Mouse (Mus musculus) midbrain, embryonic 11.5 days (tissue): ENCODE results near the gene Ppp3ca. TPM values are rescaled to one million over a fixed set of nuclear protein-coding genes. Genes with fewer than 3 reads are reported as not detected.

ENCODE experiments used
- ATAC-seq: fragments of 200-750 bp; cut with Nextera tagmentation; 2 replicates; pipeline ENCODE4 v1.8.0; 2017; ENCODE audit warnings: moderate TSS enrichment, moderate library complexity; ENCODE audit not compliant: low FRiP score
- DNase-seq: peaks from one replicate; pipeline ENCODE4 v3.0.0; 2015; ENCODE audit warnings: low spot score; ENCODE audit errors: missing footprints
- H3K27ac ChIP-seq: fragments of 300-500 bp; sonication (generic); 2 replicates; pipeline ENCODE4 v1.5.1; 2014; ENCODE audit warnings: low read depth, low read length
- H3K27me3 ChIP-seq: fragments of 300-500 bp; sonication (generic); 2 replicates; pipeline ENCODE4 v1.6.1; 2014; ENCODE audit warnings: mild to moderate bottlenecking, low read length, moderate library complexity, mixed read lengths; ENCODE audit not compliant: control insufficient read depth, insufficient read depth
- H3K36me3 ChIP-seq: fragments of 300-500 bp; sonication (generic); 2 replicates; pipeline ENCODE4 v1.6.1; 2014; ENCODE audit warnings: mild to moderate bottlenecking, low read length, moderate library complexity, mixed read lengths; ENCODE audit not compliant: control insufficient read depth, insufficient read depth
- H3K4me1 ChIP-seq: fragments of 300-500 bp; sonication (generic); 2 replicates; pipeline ENCODE4 v1.6.1; 2014; ENCODE audit warnings: low read length; ENCODE audit not compliant: control insufficient read depth, insufficient read depth
- H3K4me2 ChIP-seq: fragments of 300-500 bp; sonication (generic); 2 replicates; pipeline ENCODE4 v1.6.1; 2014; ENCODE audit warnings: mild to moderate bottlenecking, moderate library complexity
- H3K4me3 ChIP-seq: fragments of 300-500 bp; sonication (generic); 2 replicates; pipeline ENCODE4 v1.5.1; 2014; ENCODE audit warnings: low read depth, low read length
- H3K9ac ChIP-seq: fragments of 300-500 bp; sonication (generic); 2 replicates; pipeline ENCODE4 v1.6.1; 2014; ENCODE audit warnings: low read length
- H3K9me3 ChIP-seq: fragments of 300-500 bp; sonication (generic); 2 replicates; pipeline ENCODE4 v1.6.1; 2016; ENCODE audit warnings: low read length; ENCODE audit not compliant: control insufficient read depth
- WGBS: fragments of 180-500 bp; shearing (Covaris S2); extraction: QIAGEN DNeasy Blood & Tissue Kit; methylation state at CpG from one replicate; pipeline ENCODE4 v1.1.7; 2014; 5-methylcytosine and 5-hydroxymethylcytosine counted together
- polyA plus RNA-seq: library from polyadenylated mRNA; unstranded; fragments of >200 nt; fragmentation: Nextera tagmentation; extraction: Ambion mirVana; gene quantifications from 2 replicates; pipeline ENCODE4 v1.2.1, GENCODE M21; 2014

Ppp3ca gene
- polyA plus RNA-seq, 1 experiment from 2014 or later: 57.8 TPM

DNA sequence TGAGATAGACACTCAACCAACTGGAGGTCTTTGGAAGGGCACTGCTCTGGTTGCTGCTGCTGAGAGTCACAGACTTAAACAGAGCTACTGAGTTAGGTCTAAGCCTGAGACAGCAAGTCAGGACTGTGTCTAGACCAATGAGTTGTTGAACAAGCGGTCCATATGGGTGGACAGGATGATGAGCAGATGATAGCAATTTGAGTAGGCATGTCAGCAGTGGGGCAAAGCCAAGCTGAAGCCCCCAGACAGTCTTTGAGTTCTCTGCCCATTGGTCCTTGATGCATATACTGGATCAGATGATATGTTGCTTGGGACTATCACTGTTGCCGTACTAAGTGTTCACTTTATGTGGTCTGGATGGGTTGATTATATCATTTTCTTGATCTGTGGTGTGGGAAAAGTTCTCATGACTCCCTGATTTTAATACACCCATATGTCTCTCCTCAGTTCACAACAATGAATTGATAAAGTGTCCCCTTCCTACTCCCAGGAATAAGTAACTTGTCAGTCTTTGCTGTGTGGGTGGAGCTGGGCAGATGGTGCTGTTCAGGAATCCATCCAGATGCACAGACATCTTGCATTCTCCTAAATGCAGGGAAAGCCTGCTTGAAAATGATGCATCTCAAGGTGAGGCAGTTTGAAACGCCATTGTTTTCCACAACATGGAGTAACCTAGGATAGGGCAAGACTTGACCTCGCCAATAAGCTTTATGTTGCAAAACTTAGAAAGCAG lies 44.5 kb downstream of the Ppp3ca start:
- Histone ChIP-seq H3K9ac (no peak overlapping the region), H3K36me3 (no peaks in the 10 kb centered on the region), H3K27me3 (no peaks in the 10 kb centered on the region), H3K4me3 (no peak overlapping the region), H3K27ac (no peak overlapping the region), H3K4me1 (no peaks in the 10 kb centered on the region), H3K9me3 (no peaks in the 10 kb centered on the region), H3K4me2 (no peak overlapping the region)
- DNase-seq (no peak), ATAC-seq (no peak)
- 89% methylated on average over 4 of the region's 4 CpGs for WGBS

DNA sequence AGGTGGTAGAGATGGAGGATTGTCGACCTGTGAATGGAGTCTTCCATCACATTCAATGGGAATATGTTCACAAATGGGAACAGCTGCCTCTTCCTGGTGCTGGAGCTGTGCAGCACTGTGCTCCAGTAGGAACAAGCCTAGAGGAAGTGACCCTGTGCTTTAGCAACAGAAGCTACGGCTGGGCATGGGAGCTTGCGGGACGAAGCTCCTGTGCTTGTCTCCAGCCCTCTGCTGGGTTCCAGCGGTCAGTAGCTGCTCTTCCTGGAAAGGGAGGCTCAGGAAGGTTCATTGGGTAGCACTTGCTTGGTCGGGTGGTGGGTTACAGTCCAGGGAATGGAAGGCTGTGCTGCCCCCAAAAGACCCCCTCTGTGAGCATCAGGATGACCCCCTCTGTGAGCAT lies 46.3 kb downstream of the Ppp3ca start:
- no peaks in the 10 kb centered on the region for H3K27me3 ChIP-seq
- no peaks in the 10 kb centered on the region for H3K36me3 ChIP-seq
- ATAC-seq: no peak

DNA sequence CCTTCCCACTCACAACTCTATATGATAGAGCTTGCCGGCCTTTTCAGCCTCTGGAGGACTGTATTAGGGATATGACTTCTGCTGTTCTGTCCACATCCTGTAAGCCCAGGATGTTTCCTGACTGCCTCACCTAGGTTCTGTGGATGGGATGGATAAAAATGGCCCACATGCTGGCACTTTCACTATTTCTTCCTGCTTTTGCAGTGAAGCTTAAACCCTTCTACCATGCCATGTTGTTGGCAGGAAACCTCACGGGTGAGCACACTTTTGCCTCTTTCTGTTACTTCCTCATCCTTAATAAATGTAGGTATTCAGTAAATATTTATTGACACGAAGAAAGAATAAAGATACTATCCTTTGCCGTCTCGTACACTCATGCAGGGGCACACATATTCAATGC lies 48.5 kb downstream of the Ppp3ca start:
- Histone ChIP-seq H3K36me3 (no peaks in the 10 kb centered on the region), H3K27me3 (no peaks in the 10 kb centered on the region), H3K9me3 (no peaks in the 10 kb centered on the region), H3K27ac (no peak overlapping the region), H3K4me1 (no peaks in the 10 kb centered on the region), H3K4me3 (no peak overlapping the region), H3K4me2 (no peak overlapping the region), H3K9ac (no peak overlapping the region)
- ATAC-seq (no peak), DNase-seq (no peak)
- WGBS: 91% methylated on average over 5 of the region's 5 CpGs

More for the DNA sequence above, 46.3 kb downstream of the Ppp3ca start:
- no peak overlapping the region for H3K4me2 ChIP-seq
- H3K4me3 ChIP-seq: no peak overlapping the region
- 86% methylated on average over 6 of the region's 6 CpGs for WGBS
- H3K4me1 ChIP-seq: no peaks in the 10 kb centered on the region
- H3K9ac ChIP-seq: no peak overlapping the region
- DNase-seq: no peak
- no peaks in the 10 kb centered on the region for H3K9me3 ChIP-seq
- no peak overlapping the region for H3K27ac ChIP-seq

DNA sequence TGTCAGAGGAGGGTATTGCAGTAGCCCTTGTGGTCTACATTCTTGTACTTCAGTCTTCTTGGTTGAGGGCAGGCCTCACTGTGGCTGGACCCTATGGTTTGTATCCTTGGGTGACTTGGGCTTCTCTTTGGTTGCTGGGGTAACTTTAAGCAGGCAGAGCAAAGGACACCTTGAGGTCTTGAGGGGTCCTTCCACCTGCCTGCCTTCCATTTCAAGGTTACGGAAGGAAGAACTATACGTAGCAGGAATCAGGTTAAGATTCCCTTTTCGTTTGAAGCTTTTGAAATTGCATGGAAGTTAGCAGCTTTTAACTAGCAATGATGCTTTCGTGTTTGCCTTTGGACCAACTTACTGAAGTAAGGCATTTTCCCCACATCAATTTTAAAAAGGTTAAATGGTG lies 51.3 kb downstream of the Ppp3ca start:
- no peak for DNase-seq

DNA sequence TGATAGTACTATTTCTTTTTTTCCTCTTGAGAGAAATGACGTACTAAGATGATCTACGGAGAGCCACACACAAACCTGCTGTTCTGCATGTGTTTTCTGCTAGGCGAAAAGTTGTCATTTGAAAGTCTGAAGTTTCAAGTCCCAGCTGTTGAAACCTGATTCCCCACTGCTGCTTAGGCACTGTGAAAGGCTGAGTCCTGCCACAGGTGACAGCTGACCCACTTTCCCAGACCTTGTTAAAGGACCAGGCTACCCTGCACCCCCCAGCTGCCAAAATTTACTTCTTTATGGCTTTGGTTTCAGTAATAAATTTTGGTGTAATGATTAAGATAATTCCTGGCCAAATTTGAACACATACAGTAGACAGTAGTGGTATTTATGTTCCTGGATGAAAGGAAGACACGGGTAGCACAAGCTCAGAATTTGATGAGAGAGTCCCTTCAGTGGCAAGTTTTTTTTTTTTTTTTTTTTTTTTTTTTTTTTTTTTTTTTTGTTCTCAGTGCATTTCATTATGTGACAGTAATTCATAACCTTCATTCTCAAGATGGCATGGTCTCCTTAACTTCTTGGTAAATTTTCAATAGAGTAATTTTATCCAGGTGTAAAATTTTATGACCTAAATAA lies 52.0 kb downstream of the Ppp3ca start:
- DNase-seq (no peak), ATAC-seq (no peak)
- Histone ChIP-seq H3K27me3 (no peaks in the 10 kb centered on the region), H3K36me3 (no peaks in the 10 kb centered on the region), H3K9me3 (peaks cover 3% of the 10 kb centered on the region; the same call in 1 of the 2 replicates), H3K4me2 (no peak overlapping the region), H3K4me3 (no peak overlapping the region), H3K27ac (no peak overlapping the region), H3K4me1 (no peaks in the 10 kb centered on the region), H3K9ac (no peak overlapping the region)
- 63% methylated on average over 4 of the region's 4 CpGs for WGBS

More for the DNA sequence above, 51.3 kb downstream of the Ppp3ca start:
- Histone ChIP-seq H3K9ac (no peak overlapping the region), H3K27ac (no peak overlapping the region), H3K4me2 (no peak overlapping the region), H3K9me3 (no peaks in the 10 kb centered on the region; the same call in 1 of the 2 replicates), H3K4me3 (no peak overlapping the region), H3K4me1 (no peaks in the 10 kb centered on the region), H3K36me3 (no peaks in the 10 kb centered on the region), H3K27me3 (no peaks in the 10 kb centered on the region)
- no peak for ATAC-seq
- 94% methylated on average over 4 of the region's 4 CpGs for WGBS

DNA sequence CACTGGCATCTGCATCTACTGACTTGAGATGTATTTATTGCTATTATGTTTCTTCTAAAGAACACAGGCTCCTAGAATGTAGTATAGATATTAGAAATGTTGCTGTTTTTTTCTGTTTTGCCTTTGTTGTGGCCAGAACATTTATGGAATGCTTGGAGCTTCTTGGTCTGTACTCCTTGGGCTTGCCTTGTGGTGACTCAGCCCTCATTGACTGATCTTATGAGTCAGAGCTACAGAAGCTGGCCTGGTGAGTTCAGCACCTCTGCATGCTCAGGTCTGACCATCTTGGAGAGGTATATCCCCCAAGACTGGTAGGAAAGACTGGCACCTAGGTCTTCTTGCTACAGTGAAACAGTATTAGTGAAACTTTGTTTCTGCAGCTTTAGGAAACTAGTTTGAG lies 52.6 kb downstream of the Ppp3ca start:
- Histone ChIP-seq H3K4me3 (no peak overlapping the region), H3K27me3 (no peaks in the 10 kb centered on the region), H3K4me2 (no peak overlapping the region), H3K4me1 (no peaks in the 10 kb centered on the region), H3K36me3 (no peaks in the 10 kb centered on the region), H3K9me3 (peaks cover 3% of the 10 kb centered on the region; the same call in 1 of the 2 replicates), H3K27ac (no peak overlapping the region), H3K9ac (no peak overlapping the region)
- ATAC-seq (no peak), DNase-seq (no peak)

DNA sequence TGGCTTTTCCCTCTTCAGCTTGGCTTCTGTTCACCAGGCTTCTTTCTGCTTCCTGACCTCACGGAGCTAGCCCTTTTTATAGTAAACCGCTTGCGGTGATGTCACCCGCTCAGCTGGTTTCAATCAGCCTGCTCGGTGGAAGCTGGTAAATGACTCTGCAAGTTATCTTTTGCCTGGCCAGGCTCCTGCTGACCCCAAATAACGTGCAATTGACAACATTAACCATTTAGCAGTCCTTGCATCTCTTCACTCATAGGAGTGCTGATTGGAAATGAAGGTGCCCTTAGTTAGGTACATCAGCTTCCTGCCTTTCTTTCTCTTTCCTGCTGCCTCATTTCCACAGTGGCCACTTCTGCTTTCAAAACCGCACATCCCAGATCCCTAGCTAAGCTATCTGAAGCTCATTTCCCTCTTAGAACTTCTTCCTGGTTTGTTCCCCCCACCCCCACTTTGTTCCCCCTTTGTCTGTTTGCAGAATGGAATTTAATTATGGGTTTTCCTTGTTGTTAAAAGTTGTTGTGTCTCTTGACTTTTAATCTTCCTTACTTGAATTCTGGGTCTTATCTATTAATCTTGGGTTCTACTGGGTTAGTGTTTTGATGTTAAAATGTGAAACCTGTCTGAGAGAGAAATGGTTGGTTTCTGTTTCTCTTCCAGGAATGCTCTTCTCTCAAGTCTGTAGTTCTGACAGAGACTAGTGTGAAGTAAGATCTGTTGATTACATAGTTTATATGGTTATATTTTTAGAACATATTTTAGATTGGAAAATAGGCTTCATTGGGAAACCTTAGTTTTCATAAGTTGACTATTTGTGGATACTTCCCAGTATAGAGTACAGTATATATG lies 55.6 kb downstream of the Ppp3ca start:
- H3K4me3 ChIP-seq: no peak overlapping the region
- no peak overlapping the region for H3K27ac ChIP-seq
- DNase-seq (no peak), ATAC-seq (no peak)
- no peak overlapping the region for H3K4me2 ChIP-seq
- H3K9me3 ChIP-seq: peaks cover 3% of the 10 kb centered on the region; the same call in 1 of the 2 replicates
- H3K4me1 ChIP-seq: no peaks in the 10 kb centered on the region
- no peaks in the 10 kb centered on the region for H3K36me3 ChIP-seq
- no peak overlapping the region for H3K9ac ChIP-seq
- no peaks in the 10 kb centered on the region for H3K27me3 ChIP-seq
- 72% methylated on average over 7 of the region's 7 CpGs for WGBS

DNA sequence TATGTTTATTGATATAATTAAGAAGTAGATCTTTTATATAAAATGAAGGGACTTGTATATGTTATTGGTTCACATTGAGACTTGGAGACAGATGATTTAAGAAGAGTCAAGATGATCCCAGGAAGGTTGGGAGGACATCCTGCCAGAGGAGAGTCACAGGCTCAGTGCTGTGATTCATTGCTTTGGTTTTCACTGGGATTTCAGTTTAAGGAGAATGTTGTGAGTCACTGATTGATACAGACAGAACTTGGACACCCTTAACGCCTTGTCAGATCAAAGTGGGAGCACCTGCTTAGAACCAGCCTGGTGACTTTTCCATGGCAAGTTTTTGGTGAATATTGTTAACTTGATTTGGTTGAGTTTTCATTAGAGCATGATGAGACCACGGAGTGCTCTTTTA lies 58.0 kb downstream of the Ppp3ca start:
- H3K27ac ChIP-seq: no peak overlapping the region
- DNase-seq (no peak), ATAC-seq (no peak)
- WGBS: 88% methylated on average over 2 of the region's 2 CpGs
- H3K9me3 ChIP-seq: peaks cover 3% of the 10 kb centered on the region; the same call in 1 of the 2 replicates
- no peak overlapping the region for H3K4me2 ChIP-seq
- H3K27me3 ChIP-seq: no peaks in the 10 kb centered on the region
- H3K9ac ChIP-seq: no peak overlapping the region
- H3K36me3 ChIP-seq: no peaks in the 10 kb centered on the region
- no peak overlapping the region for H3K4me3 ChIP-seq
- no peaks in the 10 kb centered on the region for H3K4me1 ChIP-seq

DNA sequence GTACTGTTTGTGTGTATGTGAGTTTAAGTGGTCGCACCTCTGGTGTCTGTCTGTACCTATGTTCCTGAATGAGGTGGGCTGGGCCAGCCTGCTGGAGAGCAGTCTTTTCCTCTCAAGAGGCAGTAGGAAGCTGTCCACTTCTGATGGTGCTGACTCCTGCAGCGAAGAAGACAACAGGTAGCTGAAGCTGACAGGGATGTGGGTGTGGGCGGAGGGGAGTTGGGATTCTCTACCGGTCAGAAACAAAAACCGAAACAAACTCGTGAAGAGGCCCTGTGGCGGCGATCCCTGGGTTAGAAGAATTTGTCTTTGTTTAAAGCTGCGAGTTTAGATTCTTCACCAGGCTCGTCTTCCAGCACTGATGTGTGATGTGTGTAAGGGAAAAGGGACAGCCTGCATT lies 60.1 kb downstream of the Ppp3ca start:
- H3K9ac ChIP-seq: no peak overlapping the region
- no peak overlapping the region for H3K4me3 ChIP-seq
- ATAC-seq: no peak
- WGBS: 59% methylated on average over 10 of the region's 10 CpGs
- H3K36me3 ChIP-seq: no peaks in the 10 kb centered on the region
- no peak for DNase-seq
- no peaks in the 10 kb centered on the region for H3K27me3 ChIP-seq
- H3K27ac ChIP-seq: no peak overlapping the region
- no peak overlapping the region for H3K4me2 ChIP-seq
- no peaks in the 10 kb centered on the region for H3K4me1 ChIP-seq
- peaks cover 3% of the 10 kb centered on the region; the same call in 1 of the 2 replicates for H3K9me3 ChIP-seq
